Mouse (Mus musculus) heart, embryonic 16.5 days (tissue): ENCODE data around the gene Pip5kl1. TPM values are rescaled to one million over a fixed set of nuclear protein-coding genes. Genes with fewer than 3 reads are reported as not detected.

Experiments used
- ATAC-seq: fragments of 200-750 bp; cut with Nextera tagmentation; replicated peaks from 2 replicates; pipeline ENCODE4 v1.8.0; 2017; ENCODE audit warnings: moderate number of reproducible peaks; ENCODE audit not compliant: insufficient read depth, low FRiP score; ENCODE audit errors: extremely low read depth
- H3K27ac ChIP-seq: fragments of 300-500 bp; sonication (generic); 2 replicates; pipeline ENCODE4 v1.5.1; 2014; ENCODE audit warnings: mild to moderate bottlenecking, low read length, control low read depth, moderate library complexity
- H3K27me3 ChIP-seq: fragments of 300-500 bp; sonication (generic); 2 replicates; pipeline ENCODE4 v1.6.1; 2014; ENCODE audit warnings: low read length, mixed read lengths; ENCODE audit not compliant: control insufficient read depth, insufficient read depth
- H3K36me3 ChIP-seq: fragments of 300-500 bp; sonication (generic); 2 replicates; pipeline ENCODE4 v1.6.1; 2014; ENCODE audit not compliant: control insufficient read depth, insufficient read depth
- H3K4me1 ChIP-seq: fragments of 300-500 bp; sonication (generic); 2 replicates; pipeline ENCODE4 v1.6.1; 2014; ENCODE audit warnings: low read length, mixed read lengths; ENCODE audit not compliant: control insufficient read depth, insufficient read depth
- H3K4me2 ChIP-seq: fragments of 300-500 bp; sonication (generic); 2 replicates; pipeline ENCODE4 v1.6.1; 2014; ENCODE audit warnings: low read depth, mild to moderate bottlenecking, control low read depth, low read length
- H3K4me3 ChIP-seq: fragments of 300-500 bp; sonication (generic); 2 replicates; pipeline ENCODE4 v1.5.1; 2014; ENCODE audit warnings: mild to moderate bottlenecking, control low read depth, low read length
- H3K9ac ChIP-seq: fragments of 300-500 bp; sonication (generic); 2 replicates; pipeline ENCODE4 v1.6.1; 2014; ENCODE audit warnings: low read length, control low read depth
- H3K9me3 ChIP-seq: fragments of 300-500 bp; sonication (generic); replicated peaks from 2 replicates; pipeline ENCODE4 v1.6.1; 2016; ENCODE audit warnings: low read length; ENCODE audit not compliant: control insufficient read depth
- WGBS: fragments of 180-500 bp; shearing (Covaris S2); extraction: QIAGEN DNeasy Blood & Tissue Kit; methylation state at CpG from one replicate; pipeline ENCODE4 v1.1.7; 2014; 5-methylcytosine and 5-hydroxymethylcytosine counted together
- polyA plus RNA-seq: library from polyadenylated mRNA; unstranded; fragments of >200 nt; fragmentation: Nextera tagmentation; extraction: Ambion mirVana; gene quantifications from 2 replicates; pipeline ENCODE4 v1.2.1, GENCODE M21; 2015

Gene Pip5kl1
- polyA plus RNA-seq, 1 experiment from 2014 or later, result 0.16 TPM

GRCm38 (mm10) chr2:32601417-32602065 lies 26.9 kb downstream of the Pip5kl1 start:
- peaks cover 9% of the 10 kb centered on the region; the same call in 1 of the 2 replicates for H3K36me3 ChIP-seq
- no peak overlapping the region for H3K27ac ChIP-seq
- no peak; the same call in 1 of the 2 replicates for ATAC-seq
- 39% methylated on average over 8 of the region's 8 CpGs for WGBS
- H3K4me1 ChIP-seq, result peaks cover 15% of the 10 kb centered on the region
- H3K9ac ChIP-seq, result no peak overlapping the region
- no peak overlapping the region for H3K4me3 ChIP-seq
- H3K9me3 ChIP-seq, result no peaks in the 10 kb centered on the region
- H3K4me2 ChIP-seq, result no peak overlapping the region
- no peaks in the 10 kb centered on the region for H3K27me3 ChIP-seq

- WGBS, result 3% methylated on average over 11 of the region's 11 CpGs
- Histone ChIP-seq H3K9me3 (no peaks in the 10 kb centered on the region), H3K4me3 (peak overlapping the region; percentile 39), H3K36me3 (peaks cover 6% of the 10 kb centered on the region; the same call in 1 of the 2 replicates), H3K27ac (peak overlapping the region; percentile 15; the same call in 1 of the 2 replicates), H3K4me2 (peak overlapping the region; percentile 60), H3K9ac (peak overlapping the region; percentile 6; the same call in 1 of the 2 replicates), H3K27me3 (no peaks in the 10 kb centered on the region), H3K4me1 (peaks cover 19% of the 10 kb centered on the region)
- peak; percentile 46 for ATAC-seq
Measured at GRCm38 (mm10) chr2:32602600-32603054, 28.0 kb downstream of the Pip5kl1 start.

- Histone ChIP-seq H3K9ac (no peak overlapping the region), H3K9me3 (no peaks in the 10 kb centered on the region), H3K36me3 (no peaks in the 10 kb centered on the region), H3K4me2 (no peak overlapping the region), H3K4me3 (no peak overlapping the region), H3K27ac (no peak overlapping the region), H3K27me3 (no peaks in the 10 kb centered on the region), H3K4me1 (peaks cover 37% of the 10 kb centered on the region)
- no peak for ATAC-seq
- WGBS, result 35% methylated on average over 10 of the region's 10 CpGs
Measured at GRCm38 (mm10) chr2:32604631-32605030, 30.0 kb downstream of the Pip5kl1 start.

DNA sequence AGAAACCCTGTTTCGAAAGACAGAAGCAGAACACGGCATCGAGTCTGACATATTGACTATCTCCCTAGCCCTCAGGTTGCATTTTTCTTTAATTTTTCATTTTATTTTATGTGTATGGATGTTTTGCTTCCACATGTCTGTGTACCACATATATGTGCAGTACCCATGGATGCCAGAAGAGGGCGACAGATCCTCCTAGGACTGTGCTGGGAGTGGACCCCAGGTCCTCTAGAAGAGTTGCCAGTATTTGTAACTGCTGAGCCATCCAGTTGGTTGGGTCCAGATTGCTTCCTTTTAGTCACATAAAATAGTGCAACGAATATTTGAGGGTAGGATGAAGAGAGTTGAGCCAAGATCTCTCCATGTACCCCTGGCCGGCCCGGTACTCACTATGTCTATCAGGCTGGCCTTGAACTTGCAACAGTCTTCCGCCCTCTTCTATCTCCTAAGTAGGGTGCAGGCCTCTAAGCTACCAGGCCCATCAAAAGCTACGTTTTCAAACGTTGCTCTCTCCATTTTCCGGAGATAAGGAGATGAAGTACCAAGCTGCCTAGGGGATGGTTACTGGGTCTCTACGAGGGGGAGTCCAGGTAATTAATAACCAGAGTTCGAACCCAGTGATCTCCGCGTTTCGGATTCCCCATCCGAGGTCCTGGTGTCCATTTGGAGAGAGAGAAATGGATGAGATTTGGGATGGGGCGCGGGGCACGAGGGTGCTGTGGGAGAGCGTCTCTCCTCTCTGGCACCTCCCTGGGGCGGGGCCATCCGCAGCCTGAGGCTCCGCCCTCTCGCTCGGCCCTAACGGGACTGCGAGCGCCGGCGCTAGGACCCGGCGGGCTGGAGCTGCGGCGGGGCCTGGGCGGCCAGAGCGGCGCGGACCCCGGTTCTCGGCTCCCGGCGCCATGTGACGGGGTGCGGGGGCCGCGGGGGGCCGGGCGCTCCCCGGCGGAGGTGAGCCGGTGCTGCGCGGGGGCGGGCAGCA lies 31.9 kb downstream of the Pip5kl1 start:
- Histone ChIP-seq H3K4me2 (peak overlapping the region; percentile 92), H3K4me3 (peak overlapping the region; percentile 80), H3K9ac (peak overlapping the region; percentile 88), H3K4me1 (peaks cover 50% of the 10 kb centered on the region), H3K36me3 (no peaks in the 10 kb centered on the region), H3K27me3 (no peaks in the 10 kb centered on the region), H3K9me3 (no peaks in the 10 kb centered on the region), H3K27ac (peak overlapping the region; percentile 64)
- peak; percentile 63 for ATAC-seq
- WGBS, result 14% methylated on average over 47 of the region's 55 CpGs

DNA sequence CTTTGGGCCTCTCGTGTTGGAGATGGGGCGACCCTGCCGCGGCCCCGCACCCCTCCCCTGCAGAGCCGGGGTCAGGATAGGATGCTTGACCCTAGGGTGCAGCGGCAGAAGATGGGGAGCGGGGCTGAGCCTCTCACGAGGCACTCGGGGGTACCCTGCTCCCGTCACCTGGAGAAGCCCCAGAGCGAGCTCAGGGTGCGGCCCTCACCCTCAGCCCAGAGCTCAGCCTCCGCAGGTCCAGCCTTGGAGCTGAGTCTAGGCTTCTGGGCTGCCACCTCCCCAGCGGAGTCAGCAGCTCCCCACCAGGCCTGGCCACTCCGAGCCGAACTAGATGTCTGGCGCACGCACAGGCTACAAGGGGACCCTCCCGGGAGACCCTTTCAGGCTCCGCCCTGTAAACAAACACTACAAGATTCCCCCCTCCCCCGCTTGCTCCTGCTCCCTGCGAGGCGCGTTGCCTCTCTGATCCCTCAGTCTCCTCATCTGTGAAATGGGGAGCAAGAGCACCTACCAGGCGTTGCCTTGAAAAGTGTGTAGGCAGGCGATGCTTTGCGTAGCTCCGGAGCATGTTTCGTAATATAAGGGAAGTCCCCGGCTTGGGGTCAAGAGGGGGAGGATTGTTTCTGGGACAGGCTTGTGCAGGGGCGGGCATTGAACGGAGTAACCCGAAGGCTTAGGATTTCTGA lies 32.8 kb downstream of the Pip5kl1 start:
- Histone ChIP-seq H3K27ac (peak overlapping the region; percentile 97), H3K4me1 (peaks cover 47% of the 10 kb centered on the region)

GRCm38 (mm10) chr2:32608141-32608777 lies 33.7 kb downstream of the Pip5kl1 start:
- H3K27me3 ChIP-seq, result no peaks in the 10 kb centered on the region
- no peaks in the 10 kb centered on the region for H3K9me3 ChIP-seq
- peak overlapping the region; percentile 78 for H3K9ac ChIP-seq
- H3K36me3 ChIP-seq, result peaks cover 5% of the 10 kb centered on the region; the same call in 1 of the 2 replicates
- peak overlapping the region; percentile 80 for H3K4me3 ChIP-seq
- peak; percentile 81 for ATAC-seq
- H3K4me2 ChIP-seq, result peak overlapping the region; percentile 92
- peaks cover 46% of the 10 kb centered on the region for H3K4me1 ChIP-seq
- peak overlapping the region; percentile 97 for H3K27ac ChIP-seq
- 4% methylated on average over 25 of the region's 25 CpGs for WGBS

More for the DNA sequence above, 32.8 kb downstream of the Pip5kl1 start:
- Histone ChIP-seq H3K9ac (peak overlapping the region; percentile 88), H3K4me2 (peak overlapping the region; percentile 92), H3K27me3 (no peaks in the 10 kb centered on the region), H3K4me3 (peak overlapping the region; percentile 80), H3K36me3 (no peaks in the 10 kb centered on the region), H3K9me3 (no peaks in the 10 kb centered on the region)
- WGBS, result 6% methylated on average over 34 of the region's 34 CpGs
- ATAC-seq, result no peak

- peak overlapping the region; percentile 92 for H3K4me2 ChIP-seq
- no peaks in the 10 kb centered on the region for H3K9me3 ChIP-seq
- peaks cover 5% of the 10 kb centered on the region; the same call in 1 of the 2 replicates for H3K36me3 ChIP-seq
- peak overlapping the region; percentile 78 for H3K9ac ChIP-seq
- H3K27ac ChIP-seq, result peak overlapping the region; percentile 97
- H3K4me1 ChIP-seq, result peaks cover 48% of the 10 kb centered on the region
- peak; percentile 66 for ATAC-seq
- 39% methylated on average over 18 of the region's 18 CpGs for WGBS
- no peaks in the 10 kb centered on the region for H3K27me3 ChIP-seq
- peak overlapping the region; percentile 80 for H3K4me3 ChIP-seq
Measured at GRCm38 (mm10) chr2:32608778-32609435, 34.3 kb downstream of the Pip5kl1 start.
